Mouse (Mus musculus): ENCODE results near the gene Agbl3. TPM values are rescaled to one million over a fixed set of nuclear protein-coding genes. Genes with fewer than 3 reads are reported as not detected.

Agbl3 gene
- polyA plus RNA-seq, 1 experiment from 2014 or later = 4.7 TPM

DNA sequence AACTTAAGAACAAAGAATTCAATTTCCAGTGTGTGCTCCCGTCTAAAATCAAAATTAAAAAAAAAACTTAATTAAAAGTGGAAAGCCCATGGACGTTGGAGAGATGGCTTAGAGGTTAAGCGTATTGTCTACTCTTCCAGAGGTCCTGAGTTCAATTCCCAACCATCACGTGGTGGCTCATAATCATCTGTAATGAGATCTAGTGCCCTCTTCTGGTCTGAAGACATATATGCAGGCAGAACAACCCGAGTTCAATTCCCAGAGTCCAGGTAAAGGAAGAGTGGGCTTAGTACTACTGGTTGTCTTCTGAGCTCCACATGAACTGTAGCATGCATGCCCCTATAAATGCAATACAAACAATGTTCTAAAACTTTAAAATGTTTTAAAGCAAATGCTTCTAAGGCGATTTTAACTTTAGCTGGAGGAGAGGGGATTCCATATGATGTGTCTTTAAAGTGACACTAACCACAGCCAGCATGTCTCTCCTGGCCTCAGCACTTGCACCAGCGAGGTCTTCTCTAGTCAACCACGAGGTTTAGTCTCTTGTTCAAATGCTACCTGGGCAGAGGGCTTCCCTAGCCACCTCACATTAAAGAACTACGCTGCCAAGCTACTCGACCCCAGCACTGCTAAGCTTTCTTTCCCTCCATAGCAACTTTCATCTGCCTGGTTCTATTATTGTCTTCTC, 2.1 kb upstream of the Agbl3 start:
- H3K4me2 ChIP-seq (replicated peaks; ENCODE audit: low read depth) = no peak overlapping the region
- no peaks in the 10 kb centered on the region for H3K36me3 ChIP-seq (ENCODE audit: control insufficient read depth, insufficient read depth)
- H3K27ac ChIP-seq (ENCODE audit: low read depth, low read length) = no peak overlapping the region
- H3K4me3 ChIP-seq (ENCODE audit: low read depth, low read length) = no peak overlapping the region
- 76% methylated on average over 10 of the region's 10 CpGs for WGBS
- H3K27me3 ChIP-seq (replicated peaks; ENCODE audit: control insufficient read depth, insufficient read depth, low read length) = no peaks in the 10 kb centered on the region
- H3K9me3 ChIP-seq (ENCODE audit: control insufficient read depth) = no peaks in the 10 kb centered on the region
- ATAC-seq = no peak
- peak; percentile 48 for TF ChIP-seq CTCF (IDR thresholded peaks at IDR 0.05; ENCODE audit: low read depth)
- no peak overlapping the region for H3K9ac ChIP-seq (ENCODE audit: low read depth, low read length)
- H3K4me1 ChIP-seq (replicated peaks; ENCODE audit: control insufficient read depth, insufficient read depth, low read length) = no peaks in the 10 kb centered on the region

- Histone ChIP-seq H3K27ac (ENCODE audit: low read depth, low read length) (peak overlapping the region; percentile 93), H3K36me3 (ENCODE audit: control insufficient read depth, insufficient read depth) (no peaks in the 10 kb centered on the region), H3K9me3 (ENCODE audit: control insufficient read depth) (no peaks in the 10 kb centered on the region), H3K27me3 (replicated peaks; ENCODE audit: control insufficient read depth, insufficient read depth, low read length) (no peaks in the 10 kb centered on the region), H3K4me3 (ENCODE audit: low read depth, low read length) (peak overlapping the region; percentile 77), H3K9ac (ENCODE audit: low read depth, low read length) (peak overlapping the region; percentile 90), H3K4me1 (replicated peaks; ENCODE audit: control insufficient read depth, insufficient read depth, low read length) (no peaks in the 10 kb centered on the region), H3K4me2 (replicated peaks; ENCODE audit: low read depth) (peak overlapping the region; percentile 94)
- no peak for TF ChIP-seq CTCF (IDR thresholded peaks at IDR 0.05; ENCODE audit: low read depth)
- 2% methylated on average over 13 of the region's 13 CpGs for WGBS
- ATAC-seq = no peak
Observed at GRCm38 (mm10) chr6:34780943-34781289, 684 bp downstream of the Agbl3 start.

GRCm38 (mm10) chr6:34782493-34782892, 2.3 kb downstream of the Agbl3 start:
- no peak overlapping the region for H3K9ac ChIP-seq (ENCODE audit: low read depth, low read length)
- H3K4me1 ChIP-seq (replicated peaks; ENCODE audit: control insufficient read depth, insufficient read depth, low read length) = no peaks in the 10 kb centered on the region
- no peak overlapping the region for H3K4me2 ChIP-seq (replicated peaks; ENCODE audit: low read depth)
- H3K4me3 ChIP-seq (ENCODE audit: low read depth, low read length) = no peak overlapping the region
- no peaks in the 10 kb centered on the region for H3K27me3 ChIP-seq (replicated peaks; ENCODE audit: control insufficient read depth, insufficient read depth, low read length)
- H3K27ac ChIP-seq (ENCODE audit: low read depth, low read length) = no peak overlapping the region
- TF ChIP-seq CTCF (IDR thresholded peaks at IDR 0.05; ENCODE audit: low read depth) = no peak
- H3K9me3 ChIP-seq (ENCODE audit: control insufficient read depth) = no peaks in the 10 kb centered on the region
- ATAC-seq = no peak
- 89% methylated on average over 1 of the region's 1 CpGs for WGBS
- no peaks in the 10 kb centered on the region for H3K36me3 ChIP-seq (ENCODE audit: control insufficient read depth, insufficient read depth)

DNA sequence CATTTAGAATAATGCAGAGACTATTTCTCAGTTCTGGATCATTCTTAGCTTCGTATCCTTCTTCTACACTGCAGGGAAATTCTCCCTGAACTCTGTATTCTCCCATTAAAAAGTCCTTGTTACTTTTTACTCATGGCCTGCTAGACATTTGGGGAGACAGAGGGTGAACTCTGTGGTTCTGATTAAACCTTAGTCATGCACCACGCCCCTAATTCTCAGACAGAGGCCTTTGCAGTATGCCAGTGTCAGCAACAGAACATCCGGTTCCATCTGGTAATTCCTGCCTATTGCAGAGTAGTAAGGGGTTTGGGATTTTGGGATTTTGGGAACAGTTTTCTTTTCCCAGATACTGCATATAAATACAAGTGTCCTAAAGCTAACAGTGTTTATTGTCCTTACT, 16.6 kb downstream of the Agbl3 start:
- Histone ChIP-seq H3K4me1 (replicated peaks; ENCODE audit: control insufficient read depth, insufficient read depth, low read length) (no peaks in the 10 kb centered on the region), H3K9me3 (ENCODE audit: control insufficient read depth) (no peaks in the 10 kb centered on the region), H3K4me3 (ENCODE audit: low read depth, low read length) (no peak overlapping the region), H3K27me3 (replicated peaks; ENCODE audit: control insufficient read depth, insufficient read depth, low read length) (no peaks in the 10 kb centered on the region), H3K27ac (ENCODE audit: low read depth, low read length) (no peak overlapping the region), H3K36me3 (ENCODE audit: control insufficient read depth, insufficient read depth) (no peaks in the 10 kb centered on the region), H3K4me2 (replicated peaks; ENCODE audit: low read depth) (no peak overlapping the region), H3K9ac (ENCODE audit: low read depth, low read length) (no peak overlapping the region)
- no peak for ATAC-seq
- WGBS = 87% methylated on average over 3 of the region's 3 CpGs
- TF ChIP-seq CTCF (IDR thresholded peaks at IDR 0.05; ENCODE audit: low read depth) = no peak

DNA sequence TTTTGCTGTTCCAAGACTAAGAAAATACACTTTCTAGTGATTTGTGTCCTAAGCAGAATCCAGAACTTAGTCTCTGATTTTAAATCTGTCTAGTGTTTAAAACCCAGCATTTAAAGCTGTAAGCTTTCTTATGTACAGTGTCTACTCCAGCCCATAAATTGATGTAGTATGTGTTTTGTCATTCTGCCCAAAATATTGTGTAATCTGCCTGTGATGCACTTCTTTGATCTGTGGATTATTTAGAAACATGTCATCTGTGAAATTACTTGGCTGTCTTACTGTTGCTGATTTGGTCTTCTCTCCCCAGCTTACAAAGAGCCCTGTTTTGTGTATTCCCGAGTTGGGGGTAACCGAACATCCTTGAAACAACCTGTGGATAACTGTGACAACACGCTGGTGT, 17.7 kb downstream of the Agbl3 start:
- no peak overlapping the region for H3K27ac ChIP-seq (ENCODE audit: low read depth, low read length)
- no peaks in the 10 kb centered on the region for H3K4me1 ChIP-seq (replicated peaks; ENCODE audit: control insufficient read depth, insufficient read depth, low read length)
- no peak for TF ChIP-seq CTCF (IDR thresholded peaks at IDR 0.05; ENCODE audit: low read depth)
- H3K4me2 ChIP-seq (replicated peaks; ENCODE audit: low read depth) = no peak overlapping the region
- H3K36me3 ChIP-seq (ENCODE audit: control insufficient read depth, insufficient read depth) = no peaks in the 10 kb centered on the region
- ATAC-seq = no peak
- H3K9ac ChIP-seq (ENCODE audit: low read depth, low read length) = no peak overlapping the region
- H3K27me3 ChIP-seq (replicated peaks; ENCODE audit: control insufficient read depth, insufficient read depth, low read length) = no peaks in the 10 kb centered on the region
- H3K4me3 ChIP-seq (ENCODE audit: low read depth, low read length) = no peak overlapping the region
- no peaks in the 10 kb centered on the region for H3K9me3 ChIP-seq (ENCODE audit: control insufficient read depth)
- 70% methylated on average over 3 of the region's 3 CpGs for WGBS

- Histone ChIP-seq H3K36me3 (ENCODE audit: control insufficient read depth, insufficient read depth) (no peaks in the 10 kb centered on the region), H3K27me3 (replicated peaks; ENCODE audit: control insufficient read depth, insufficient read depth, low read length) (no peaks in the 10 kb centered on the region), H3K4me3 (ENCODE audit: low read depth, low read length) (no peak overlapping the region), H3K9me3 (ENCODE audit: control insufficient read depth) (no peaks in the 10 kb centered on the region), H3K4me2 (replicated peaks; ENCODE audit: low read depth) (no peak overlapping the region), H3K4me1 (replicated peaks; ENCODE audit: control insufficient read depth, insufficient read depth, low read length) (no peaks in the 10 kb centered on the region), H3K27ac (ENCODE audit: low read depth, low read length) (no peak overlapping the region), H3K9ac (ENCODE audit: low read depth, low read length) (no peak overlapping the region)
- TF ChIP-seq CTCF (IDR thresholded peaks at IDR 0.05; ENCODE audit: low read depth) = no peak
- ATAC-seq = no peak
- 51% methylated on average over 2 of the region's 2 CpGs for WGBS
Observed at GRCm38 (mm10) chr6:34805582-34805981, 25.4 kb downstream of the Agbl3 start.

- Histone ChIP-seq H3K4me3 (ENCODE audit: low read depth, low read length) (no peak overlapping the region), H3K9me3 (ENCODE audit: control insufficient read depth) (no peaks in the 10 kb centered on the region), H3K27ac (ENCODE audit: low read depth, low read length) (no peak overlapping the region), H3K9ac (ENCODE audit: low read depth, low read length) (no peak overlapping the region), H3K4me1 (replicated peaks; ENCODE audit: control insufficient read depth, insufficient read depth, low read length) (no peaks in the 10 kb centered on the region), H3K27me3 (replicated peaks; ENCODE audit: control insufficient read depth, insufficient read depth, low read length) (no peaks in the 10 kb centered on the region), H3K4me2 (replicated peaks; ENCODE audit: low read depth) (no peak overlapping the region), H3K36me3 (ENCODE audit: control insufficient read depth, insufficient read depth) (no peaks in the 10 kb centered on the region)
- TF ChIP-seq CTCF (IDR thresholded peaks at IDR 0.05; ENCODE audit: low read depth) = no peak
- ATAC-seq = no peak
- 76% methylated on average over 4 of the region's 4 CpGs for WGBS
Observed at GRCm38 (mm10) chr6:34810651-34811050, 30.4 kb downstream of the Agbl3 start.
